Mouse (Mus musculus): ENCODE data around the gene Rfwd3. TPM values are rescaled to one million over a fixed set of nuclear protein-coding genes. Genes with fewer than 3 reads are reported as not detected.
A peak's percentile ranks its signal among the peaks of the same experiment; 100 is the strongest.
"Not testable (repeated sequence)": the region's sequence is repeated elsewhere in the genome, so short reads cannot be mapped to it uniquely, and the experiment has no call there.

The Rfwd3 gene
- polyA plus RNA-seq, 1 experiment from 2014 or later, result 44.9 TPM

GRCm38 (mm10) chr8:111312758-111313162 lies 12.7 kb upstream of the Rfwd3 start:
- WGBS (ENCODE audit: insufficient replicate concordance), result 17% methylated on average over 3 of the region's 3 CpGs
- peaks cover 26% of the 10 kb centered on the region for H3K4me1 ChIP-seq (replicated peaks)
- no peaks in the 10 kb centered on the region for H3K27me3 ChIP-seq
- peak; percentile 94 for ATAC-seq (ENCODE audit: insufficient read depth)
- no peak overlapping the region for H3K9ac ChIP-seq
- H3K36me3 ChIP-seq (replicated peaks), result no peaks in the 10 kb centered on the region
- peak overlapping the region; percentile 78 for H3K27ac ChIP-seq (replicated peaks)
- no peaks in the 10 kb centered on the region for H3K9me3 ChIP-seq (replicated peaks)
- H3K4me3 ChIP-seq (replicated peaks), result no peak overlapping the region
- H3K4me2 ChIP-seq, result no peak overlapping the region

GRCm38 (mm10) chr8:111310006-111310405 lies 10.0 kb upstream of the Rfwd3 start:
- not testable (repeated sequence) for H3K27me3 ChIP-seq; H3K4me3 ChIP-seq (replicated peaks); H3K36me3 ChIP-seq (replicated peaks); H3K4me2 ChIP-seq; ATAC-seq (ENCODE audit: insufficient read depth); H3K27ac ChIP-seq (replicated peaks); H3K9ac ChIP-seq; H3K9me3 ChIP-seq (replicated peaks)
- H3K4me1 ChIP-seq (replicated peaks), result peaks cover 26% of the 10 kb centered on the region
- WGBS (ENCODE audit: insufficient replicate concordance), result 79% methylated on average over 15 of the region's 15 CpGs

- peaks cover 8% of the 10 kb centered on the region for H3K4me1 ChIP-seq (replicated peaks)
- H3K9me3 ChIP-seq (replicated peaks), result no peaks in the 10 kb centered on the region
- WGBS (ENCODE audit: insufficient replicate concordance), result 40% methylated on average over 5 of the region's 5 CpGs
- H3K27me3 ChIP-seq, result no peaks in the 10 kb centered on the region
- no peak overlapping the region for H3K4me3 ChIP-seq (replicated peaks)
- no peak overlapping the region for H3K9ac ChIP-seq
- H3K36me3 ChIP-seq (replicated peaks), result no peaks in the 10 kb centered on the region
- H3K4me2 ChIP-seq, result no peak overlapping the region
- no peak for ATAC-seq (ENCODE audit: insufficient read depth)
- no peak overlapping the region for H3K27ac ChIP-seq (replicated peaks)
These were observed 5.2 kb upstream of the Rfwd3 start for GRCm38 (mm10) chr8:111305031-111305730.

- no peaks in the 10 kb centered on the region for H3K36me3 ChIP-seq (replicated peaks)
- no peak overlapping the region for H3K4me3 ChIP-seq (replicated peaks)
- 72% methylated on average over 3 of the region's 3 CpGs for WGBS (ENCODE audit: insufficient replicate concordance)
- H3K4me1 ChIP-seq (replicated peaks), result peaks cover 8% of the 10 kb centered on the region
- H3K9me3 ChIP-seq (replicated peaks), result no peaks in the 10 kb centered on the region
- H3K27ac ChIP-seq (replicated peaks), result no peak overlapping the region
- no peak for ATAC-seq (ENCODE audit: insufficient read depth)
- no peaks in the 10 kb centered on the region for H3K27me3 ChIP-seq
- no peak overlapping the region for H3K9ac ChIP-seq
- no peak overlapping the region for H3K4me2 ChIP-seq
These were observed 4.3 kb upstream of the Rfwd3 start for GRCm38 (mm10) chr8:111304359-111304758.

- H3K36me3 ChIP-seq (replicated peaks); H3K9me3 ChIP-seq (replicated peaks); H3K27me3 ChIP-seq; H3K9ac ChIP-seq; ATAC-seq (ENCODE audit: insufficient read depth); H3K27ac ChIP-seq (replicated peaks); H3K4me2 ChIP-seq; H3K4me3 ChIP-seq (replicated peaks): not testable (repeated sequence)
- WGBS (ENCODE audit: insufficient replicate concordance), result 70% methylated on average over 5 of the region's 5 CpGs
- H3K4me1 ChIP-seq (replicated peaks), result peaks cover 14% of the 10 kb centered on the region
These were observed 3.2 kb upstream of the Rfwd3 start for GRCm38 (mm10) chr8:111303076-111303803.

- Histone ChIP-seq H3K36me3 (replicated peaks) (peaks cover 12% of the 10 kb centered on the region), H3K27me3 (no peaks in the 10 kb centered on the region), H3K4me3 (replicated peaks) (peak overlapping the region; percentile 95), H3K27ac (replicated peaks) (peak overlapping the region; percentile 90), H3K4me1 (replicated peaks) (peaks cover 31% of the 10 kb centered on the region), H3K4me2 (peak overlapping the region; percentile 72), H3K9ac (peak overlapping the region; percentile 45), H3K9me3 (replicated peaks) (no peaks in the 10 kb centered on the region)
- no peak; the same call in none of the 2 replicates for ATAC-seq (ENCODE audit: insufficient read depth)
- 56% methylated on average over 11 of the region's 11 CpGs for WGBS (ENCODE audit: insufficient replicate concordance)
These were observed 850 bp upstream of the Rfwd3 start for GRCm38 (mm10) chr8:111300597-111301546.

GRCm38 (mm10) chr8:111299363-111299820 lies 630 bp downstream of the Rfwd3 start:
- peak; percentile 42 for ATAC-seq (ENCODE audit: insufficient read depth)
- Histone ChIP-seq H3K36me3 (replicated peaks) (peaks cover 26% of the 10 kb centered on the region), H3K9me3 (replicated peaks) (no peaks in the 10 kb centered on the region), H3K9ac (peak overlapping the region; percentile 98), H3K4me1 (replicated peaks) (peaks cover 39% of the 10 kb centered on the region), H3K27ac (replicated peaks) (peak overlapping the region; percentile 92), H3K27me3 (no peaks in the 10 kb centered on the region), H3K4me3 (replicated peaks) (peak overlapping the region; percentile 95), H3K4me2 (peak overlapping the region; percentile 67)
- under 1% methylated on average over 28 of the region's 28 CpGs for WGBS (ENCODE audit: insufficient replicate concordance)

- H3K9me3 ChIP-seq (replicated peaks), result no peaks in the 10 kb centered on the region
- H3K4me2 ChIP-seq, result peak overlapping the region; percentile 67
- peak overlapping the region; percentile 95 for H3K4me3 ChIP-seq (replicated peaks)
- no peaks in the 10 kb centered on the region for H3K27me3 ChIP-seq
- no peak overlapping the region for H3K27ac ChIP-seq (replicated peaks)
- ATAC-seq (ENCODE audit: insufficient read depth), result no peak
- peaks cover 39% of the 10 kb centered on the region for H3K4me1 ChIP-seq (replicated peaks)
- peak overlapping the region; percentile 51 for H3K9ac ChIP-seq
- H3K36me3 ChIP-seq (replicated peaks), result peaks cover 40% of the 10 kb centered on the region
- WGBS (ENCODE audit: insufficient replicate concordance), result 73% methylated on average over 1 of the region's 1 CpGs
These were observed 2.0 kb downstream of the Rfwd3 start for GRCm38 (mm10) chr8:111298011-111298410.

GRCm38 (mm10) chr8:111291733-111292132 lies 8.3 kb downstream of the Rfwd3 start:
- Histone ChIP-seq H3K4me1 (replicated peaks) (peaks cover 16% of the 10 kb centered on the region), H3K4me2 (no peak overlapping the region), H3K9ac (no peak overlapping the region), H3K9me3 (replicated peaks) (no peaks in the 10 kb centered on the region), H3K36me3 (replicated peaks) (peaks cover 97% of the 10 kb centered on the region), H3K27me3 (no peaks in the 10 kb centered on the region), H3K27ac (replicated peaks) (no peak overlapping the region), H3K4me3 (replicated peaks) (no peak overlapping the region)
- WGBS (ENCODE audit: insufficient replicate concordance), result 84% methylated on average over 7 of the region's 7 CpGs
- no peak for ATAC-seq (ENCODE audit: insufficient read depth)

GRCm38 (mm10) chr8:111290586-111290985 lies 9.4 kb downstream of the Rfwd3 start:
- ATAC-seq (ENCODE audit: insufficient read depth), result no peak
- WGBS (ENCODE audit: insufficient replicate concordance), result 93% methylated on average over 7 of the region's 7 CpGs
- Histone ChIP-seq H3K27ac (replicated peaks) (no peak overlapping the region), H3K4me1 (replicated peaks) (peaks cover 8% of the 10 kb centered on the region), H3K4me2 (no peak overlapping the region), H3K9me3 (replicated peaks) (no peaks in the 10 kb centered on the region), H3K9ac (no peak overlapping the region), H3K36me3 (replicated peaks) (peaks cover 98% of the 10 kb centered on the region), H3K4me3 (replicated peaks) (no peak overlapping the region), H3K27me3 (no peaks in the 10 kb centered on the region)

Data from liver, embryonic 15.5 days (tissue).